Mouse (Mus musculus) adrenal gland, adult (tissue): Measurements from ENCODE around the gene Foxj1.
"Not testable (repeated sequence)": the region's sequence is repeated elsewhere in the genome, so short reads cannot be mapped to it uniquely, and the experiment has no call there.

Source experiments
- DNase-seq, 2 experiments: peaks; one replicate each; pipeline ENCODE4 v3.0.0; 2022 to 2023; ENCODE audit warnings: low spot score in 1 of 2; ENCODE audit not compliant: inconsistent age in 2 of 2

Gene Foxj1

GRCm38 (mm10) chr11:116335244-116336036 lies at the start of gene Foxj1:
Foxj1 (minus strand) TSS chr11:116335399.
- DNase-seq: peak; percentile 95 to 98

GRCm38 (mm10) chr11:116384171-116384570 lies 49.0 kb upstream of the Foxj1 start:
- peak; percentile 77 to 88 for DNase-seq

DNA sequence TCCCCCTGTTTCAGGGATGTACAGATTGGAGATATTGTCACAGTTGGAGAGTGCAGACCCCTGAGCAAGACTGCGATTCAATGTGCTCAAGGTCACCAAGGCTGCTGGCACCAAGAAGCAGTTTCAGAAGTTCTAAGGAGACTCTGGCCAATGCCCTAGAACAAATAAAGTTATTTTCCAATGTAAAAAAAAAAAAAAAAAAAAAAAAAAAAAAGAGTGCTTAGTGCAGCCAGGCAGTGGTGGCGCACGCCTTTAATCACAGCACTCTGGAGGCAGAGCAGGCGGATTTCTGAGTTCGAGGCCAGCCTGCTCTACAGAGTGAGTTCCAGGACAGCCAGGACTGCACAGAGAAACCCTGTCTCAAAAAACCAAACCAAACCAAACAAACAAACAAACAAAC lies 47.9 kb upstream of the Foxj1 start:
- not testable (repeated sequence) for DNase-seq

DNA sequence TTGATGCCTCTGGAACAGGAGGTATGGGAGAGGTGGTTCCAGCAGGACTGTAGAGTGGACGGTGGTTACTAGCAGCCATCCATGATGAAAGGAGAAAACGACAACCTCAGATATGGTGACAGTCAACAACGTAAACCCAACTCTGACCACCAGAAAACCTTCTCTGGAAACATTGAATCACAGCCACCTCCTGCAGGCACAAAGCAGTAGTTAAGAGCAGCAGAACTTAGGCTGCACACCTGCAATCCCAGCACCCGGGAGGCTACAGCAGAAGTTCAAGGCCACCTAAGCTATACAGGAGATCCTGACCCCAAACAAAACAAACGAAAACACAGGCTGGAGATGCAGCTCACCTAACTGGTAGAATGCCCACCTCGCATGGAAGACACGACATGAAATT lies 45.6 kb upstream of the Foxj1 start:
- DNase-seq: no peak

- DNase-seq: no peak
These were observed 44.3 kb upstream of the Foxj1 start for GRCm38 (mm10) chr11:116379530-116379929.

- DNase-seq: no peak
These were observed 41.9 kb upstream of the Foxj1 start for GRCm38 (mm10) chr11:116376945-116377661.

GRCm38 (mm10) chr11:116371894-116372450 lies 36.8 kb upstream of the Foxj1 start:
- peak in 1 of 2 experiments; percentile 62 for DNase-seq

- no peak for DNase-seq
These were observed 34.4 kb upstream of the Foxj1 start for GRCm38 (mm10) chr11:116369633-116370032.

DNA sequence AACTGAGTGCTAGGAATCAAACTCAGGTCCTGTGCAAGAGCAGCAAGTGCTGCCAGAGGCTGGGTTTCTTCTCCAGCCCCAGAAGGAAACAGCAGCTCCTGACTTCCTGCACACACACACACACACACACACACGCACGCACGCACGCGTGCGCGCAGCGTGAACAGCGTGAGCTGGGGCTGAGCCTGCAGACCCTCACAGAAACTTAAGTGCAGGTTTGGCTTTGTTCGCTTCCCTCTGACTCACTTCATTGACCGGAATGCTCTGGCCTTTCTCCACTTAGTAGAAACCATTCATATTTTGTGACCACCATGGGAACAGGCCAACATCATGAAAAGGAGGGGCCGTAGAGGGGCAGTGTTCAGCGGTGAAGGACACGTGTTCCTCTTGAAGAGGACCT lies 33.9 kb upstream of the Foxj1 start:
- DNase-seq: no peak

DNA sequence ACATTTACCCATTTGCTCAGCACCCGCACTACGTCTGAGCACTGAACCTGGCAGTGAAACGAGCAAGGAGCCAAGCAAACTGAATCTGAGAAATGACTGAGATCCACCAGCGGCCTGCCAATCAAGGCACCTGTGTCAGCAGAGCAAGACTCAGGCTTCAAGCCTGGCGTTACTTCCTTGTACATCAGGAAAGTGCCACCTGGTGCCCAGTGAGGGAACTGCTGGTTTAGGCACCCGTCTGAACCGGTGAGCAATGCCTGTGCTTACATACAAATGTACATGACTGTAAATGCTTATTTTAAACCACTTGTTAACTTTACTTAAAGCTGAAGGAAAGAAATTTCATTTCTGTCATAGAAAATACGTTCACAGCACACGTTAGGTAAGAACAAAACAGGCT lies 32.9 kb upstream of the Foxj1 start:
- peak; percentile 81 to 95 for DNase-seq

DNA sequence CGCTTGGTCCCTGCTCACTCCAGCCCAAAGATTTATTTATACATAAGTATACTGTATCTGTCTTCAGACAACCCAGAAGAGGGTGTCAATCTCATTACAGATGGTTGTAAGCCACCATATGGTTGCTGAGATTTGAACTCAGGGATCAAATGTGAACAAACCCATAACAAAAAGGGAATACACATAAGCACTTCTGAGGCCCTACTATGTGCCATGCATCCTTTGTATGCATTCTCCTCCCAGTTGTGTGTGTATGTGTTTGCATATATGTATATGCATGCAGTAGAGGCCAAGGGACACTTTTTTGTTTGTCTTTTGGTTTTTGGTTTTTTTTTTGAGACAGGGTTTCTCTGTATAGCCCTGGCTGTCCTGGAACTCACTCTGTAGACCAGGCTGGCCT lies 31.4 kb upstream of the Foxj1 start:
- no peak for DNase-seq

- no peak for DNase-seq
These were observed 30.9 kb upstream of the Foxj1 start for GRCm38 (mm10) chr11:116366124-116366523.

GRCm38 (mm10) chr11:116365432-116365831 lies 30.2 kb upstream of the Foxj1 start:
- no peak for DNase-seq

DNA sequence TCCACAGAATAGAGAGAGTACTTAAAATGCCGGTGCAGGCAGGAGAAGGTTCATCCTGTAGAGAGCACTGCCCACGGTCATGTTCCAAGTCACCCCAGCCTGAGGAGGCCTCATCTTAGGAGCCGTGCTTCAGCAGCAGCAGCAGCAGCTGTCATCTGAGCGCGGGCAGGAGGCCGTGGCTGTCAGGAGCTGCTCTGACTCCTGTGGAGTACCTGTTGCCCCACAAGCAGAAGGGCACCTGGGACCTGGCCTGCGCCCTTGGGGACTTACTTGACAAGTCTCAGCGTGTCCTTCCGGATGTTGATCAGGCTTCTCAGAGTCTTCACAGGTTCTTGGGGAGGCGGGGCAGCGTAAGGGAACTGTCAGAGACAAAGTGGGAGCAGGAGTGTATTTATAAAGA lies 26.8 kb upstream of the Foxj1 start:
- no peak for DNase-seq

- not testable (repeated sequence) for DNase-seq
These were observed 25.7 kb upstream of the Foxj1 start for GRCm38 (mm10) chr11:116360915-116361314.

GRCm38 (mm10) chr11:116359652-116360051 lies 24.5 kb upstream of the Foxj1 start:
- no peak for DNase-seq

- no peak for DNase-seq
These were observed 23.9 kb upstream of the Foxj1 start for GRCm38 (mm10) chr11:116358926-116359637.

GRCm38 (mm10) chr11:116354521-116354920 lies 19.3 kb upstream of the Foxj1 start:
- DNase-seq: peak in 1 of 2 experiments; percentile 19

DNA sequence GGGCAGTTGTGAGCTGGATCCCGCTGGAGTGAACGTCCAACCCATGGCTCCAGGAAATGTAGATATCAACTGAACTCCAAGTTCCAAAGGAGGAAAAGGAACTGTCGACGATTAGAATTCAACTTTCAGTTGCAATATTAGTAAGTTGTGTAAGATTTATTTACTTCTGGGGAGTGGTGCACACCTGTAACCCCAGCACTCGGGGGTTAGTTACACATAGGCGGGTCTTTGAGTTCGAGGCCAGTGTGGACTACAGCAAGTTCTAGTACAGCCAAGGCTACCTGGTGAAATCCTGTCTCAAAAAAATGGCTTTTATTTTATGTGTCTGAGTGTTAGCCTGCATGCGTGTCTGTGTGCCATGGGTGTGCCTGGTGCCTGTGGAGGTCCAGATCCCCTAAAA lies 18.3 kb upstream of the Foxj1 start:
- DNase-seq: no peak

DNA sequence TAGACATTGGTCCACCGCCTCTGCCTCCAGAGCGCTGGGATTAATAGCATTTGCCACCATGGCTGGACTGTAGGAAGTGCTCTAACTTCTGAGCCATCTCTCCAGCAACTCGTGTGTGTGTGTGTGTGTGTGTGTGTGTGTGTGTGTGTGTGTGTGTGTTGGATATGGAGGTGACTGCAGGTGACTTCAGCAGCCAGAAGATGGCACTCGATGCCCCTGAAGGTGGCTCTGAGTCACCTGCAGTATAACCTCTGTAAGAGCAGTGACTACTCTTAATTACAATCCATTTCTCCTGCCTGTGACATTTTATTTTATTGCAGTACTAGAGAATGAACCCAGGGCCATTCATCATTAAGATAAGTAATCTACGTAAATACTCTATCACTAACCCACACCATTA lies 16.1 kb upstream of the Foxj1 start:
- DNase-seq: no peak

DNA sequence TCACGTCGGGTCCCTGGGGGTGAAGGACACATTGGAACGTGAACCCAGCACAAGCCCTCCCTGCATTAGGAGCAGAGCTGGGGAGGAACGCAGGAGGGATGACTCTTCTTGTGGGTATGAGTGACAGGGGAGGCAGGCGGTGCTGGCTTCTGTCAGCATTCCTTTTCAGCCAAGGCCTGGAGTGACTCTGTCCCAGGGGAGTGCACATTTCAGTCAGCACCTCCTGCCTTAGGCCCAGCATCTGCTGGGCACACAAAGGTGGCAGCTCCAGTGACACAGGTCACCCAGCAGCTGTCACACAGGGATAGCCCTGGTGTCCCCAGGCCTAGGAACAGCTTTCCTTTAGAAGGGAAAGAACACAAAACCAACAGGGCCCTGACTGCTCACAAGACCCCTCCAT lies 12.8 kb upstream of the Foxj1 start:
- peak in 1 of 2 experiments; percentile 55 for DNase-seq
